Mouse (Mus musculus) CH12.LX (cell line): ENCODE measurements around the gene Tmed5. TPM values are rescaled to one million over a fixed set of nuclear protein-coding genes. Genes with fewer than 3 reads are reported as not detected.

Experiments
- DNase-seq: peaks from one replicate; pipeline ENCODE4 v3.0.0-alpha.2; 2013; ENCODE audit errors: extremely low read depth
- H3K27ac ChIP-seq: 2 replicates; pipeline ENCODE4 v1.5.1; 2012; ENCODE audit warnings: low read depth, mild to moderate bottlenecking, control low read depth, moderate library complexity; ENCODE audit not compliant: insufficient read depth
- H3K27me3 ChIP-seq: replicated peaks from 2 replicates; pipeline ENCODE3; 2012; ENCODE audit warnings: inconsistent platforms
- H3K36me3 ChIP-seq, 2 experiments: replicated peaks in 1 of 2; 2 replicates each; pipeline versions ENCODE3 to v1.6.1; 2012; ENCODE audit warnings: inconsistent platforms in 1 of 2, low read length in 1 of 2, mild to moderate bottlenecking in 1 of 2, mixed read lengths in 1 of 2, moderate library complexity in 1 of 2; ENCODE audit not compliant: control insufficient read depth in 1 of 2, insufficient read depth in 1 of 2
- H3K4me1 ChIP-seq, 2 experiments: 2 replicates each; pipeline ENCODE4 v1.6.1; 2012; ENCODE audit warnings: inconsistent platforms in 1 of 2, moderate library complexity in 1 of 2; ENCODE audit not compliant: insufficient read depth in 2 of 2, control insufficient read depth in 1 of 2
- H3K4me2 ChIP-seq: 2 replicates; pipeline ENCODE4 v1.6.1; 2012; ENCODE audit warnings: low read depth, mild to moderate bottlenecking, control low read depth; ENCODE audit not compliant: poor library complexity, insufficient read depth, severe bottlenecking
- H3K4me3 ChIP-seq, 3 experiments: fragments of 150-350 bp in 1 of 3; sonication (generic) in 1 of 3; replicated peaks in 1 of 3; 2 replicates each; pipeline versions ENCODE3 to v1.5.1; 2011 to 2012; ENCODE audit warnings: low read depth in 2 of 3, low read length in 2 of 3, mild to moderate bottlenecking in 2 of 3, moderate library complexity in 2 of 3, control low read depth in 1 of 3, improper control_type of control experiment in 1 of 3, inconsistent platforms in 1 of 3, mixed read lengths in 1 of 3; ENCODE audit not compliant: poor library complexity in 1 of 3
- H3K79me2 ChIP-seq: replicated peaks from 2 replicates; pipeline ENCODE4 v1.6.1; 2012; ENCODE audit warnings: mild to moderate bottlenecking, moderate library complexity; ENCODE audit not compliant: control insufficient read depth, poor library complexity, insufficient read depth, severe bottlenecking; ENCODE audit errors: extremely low read depth
- H3K9ac ChIP-seq: 2 replicates; pipeline ENCODE4 v1.6.1; 2012; ENCODE audit warnings: low read depth, mild to moderate bottlenecking, control low read depth, moderate library complexity; ENCODE audit not compliant: insufficient read depth
- H3K9me3 ChIP-seq: replicated peaks from 2 replicates; pipeline ENCODE3; 2012; ENCODE audit warnings: low read length, inconsistent platforms, mixed read lengths
- BHLHE40 ChIP-seq: IDR thresholded peaks from 2 replicates; pipeline ENCODE4 v1.6.1; 2011; ENCODE audit warnings: mild to moderate bottlenecking, low read depth, low read length, improper control_type of control experiment
- CHD1 ChIP-seq: IDR thresholded peaks from 2 replicates; pipeline ENCODE4 v1.6.1; 2012; ENCODE audit warnings: low read depth, low read length, improper control_type of control experiment, inconsistent platforms
- CHD2 ChIP-seq: IDR thresholded peaks from 2 replicates; pipeline ENCODE4 v1.6.1; 2011; ENCODE audit warnings: low read length, improper control_type of control experiment
- CTCF ChIP-seq, 2 experiments: IDR thresholded peaks in 1 of 2; conservative IDR thresholded peaks in 1 of 2; 2 replicates each; pipeline ENCODE4 v1.5.1; 2011 to 2012; ENCODE audit warnings: low read depth in 2 of 2, low read length in 2 of 2, improper control_type of control experiment in 1 of 2, inconsistent platforms in 1 of 2, mild to moderate bottlenecking in 1 of 2, moderate library complexity in 1 of 2
- E2F4 ChIP-seq: IDR thresholded peaks from 2 replicates; pipeline ENCODE4 v1.6.1; 2011; ENCODE audit warnings: low read depth, low read length, improper control_type of control experiment; ENCODE audit not compliant: insufficient replicate concordance
- ELF1 ChIP-seq: IDR thresholded peaks from 2 replicates; pipeline ENCODE4 v1.6.1; 2014; ENCODE audit warnings: low read depth, mild to moderate bottlenecking, inconsistent platforms, low read length, improper control_type of control experiment
- EP300 ChIP-seq: IDR thresholded peaks from 2 replicates; pipeline ENCODE4 v1.6.1; 2011; ENCODE audit warnings: low read length, improper control_type of control experiment
- ETS1 ChIP-seq: conservative IDR thresholded peaks from 2 replicates; pipeline ENCODE4 v1.6.1; 2012; ENCODE audit warnings: low read depth, mild to moderate bottlenecking, inconsistent platforms, low read length, improper control_type of control experiment, moderate library complexity
- GABPA ChIP-seq: IDR thresholded peaks from 2 replicates; pipeline ENCODE4 v1.6.1; 2012; ENCODE audit warnings: low read depth, low read length, improper control_type of control experiment, inconsistent platforms; ENCODE audit not compliant: insufficient replicate concordance
- HCFC1 ChIP-seq: IDR thresholded peaks from 2 replicates; pipeline ENCODE4 v1.6.1; 2012; ENCODE audit warnings: low read depth, mild to moderate bottlenecking, inconsistent platforms, low read length, improper control_type of control experiment
- IRF4 ChIP-seq: IDR thresholded peaks from 2 replicates; pipeline ENCODE4 v1.6.1; 2014; ENCODE audit warnings: low read depth, mild to moderate bottlenecking, inconsistent platforms, low read length, improper control_type of control experiment
- JUN ChIP-seq: IDR thresholded peaks from 2 replicates; pipeline ENCODE4 v1.6.1; 2011; ENCODE audit warnings: low read depth, mild to moderate bottlenecking, low read length, improper control_type of control experiment, moderate library complexity; ENCODE audit not compliant: insufficient read depth
- KAT2A ChIP-seq: IDR thresholded peaks from 2 replicates; pipeline ENCODE4 v1.6.1; 2012; ENCODE audit warnings: low read length, improper control_type of control experiment, inconsistent platforms; ENCODE audit not compliant: insufficient replicate concordance
- MAFK ChIP-seq: IDR thresholded peaks from 2 replicates; pipeline ENCODE4 v1.6.1; 2011; ENCODE audit warnings: low read length, improper control_type of control experiment; ENCODE audit not compliant: insufficient replicate concordance
- MAX ChIP-seq: IDR thresholded peaks from 2 replicates; pipeline ENCODE4 v1.6.1; 2011; ENCODE audit warnings: low read length, improper control_type of control experiment
- MAZ ChIP-seq: IDR thresholded peaks from 2 replicates; pipeline ENCODE4 v1.6.1; 2012; ENCODE audit warnings: low read depth, mild to moderate bottlenecking, inconsistent platforms, low read length, improper control_type of control experiment, moderate library complexity
- MEF2A ChIP-seq: IDR thresholded peaks from 2 replicates; pipeline ENCODE4 v1.6.1; 2014; ENCODE audit warnings: low read depth, mild to moderate bottlenecking, inconsistent platforms, low read length, improper control_type of control experiment, borderline replicate concordance
- MYC ChIP-seq: IDR thresholded peaks from 2 replicates; pipeline ENCODE4 v1.6.1; 2011; ENCODE audit warnings: low read depth, mild to moderate bottlenecking, improper control_type of control experiment, low read length
- NELFE ChIP-seq: IDR thresholded peaks from 2 replicates; pipeline ENCODE4 v1.6.1; 2011; ENCODE audit warnings: low read depth, low read length, improper control_type of control experiment
- NRF1 ChIP-seq: IDR thresholded peaks from 2 replicates; pipeline ENCODE4 v1.6.1; 2014; ENCODE audit warnings: low read depth, mild to moderate bottlenecking, inconsistent platforms, low read length, improper control_type of control experiment, moderate library complexity
- POLR2AphosphoS2 ChIP-seq: IDR thresholded peaks from 2 replicates; pipeline ENCODE4 v1.6.1; 2011; ENCODE audit warnings: low read depth, low read length, improper control_type of control experiment
- SIN3A ChIP-seq: IDR thresholded peaks from 2 replicates; pipeline ENCODE4 v1.6.1; 2012; ENCODE audit warnings: low read length, improper control_type of control experiment, inconsistent platforms
- TBP ChIP-seq: conservative IDR thresholded peaks from 2 replicates; pipeline ENCODE4 v1.6.1; 2011; ENCODE audit warnings: low read depth, low read length, improper control_type of control experiment
- TCF12 ChIP-seq: IDR thresholded peaks from 2 replicates; pipeline ENCODE4 v1.6.1; 2014; ENCODE audit warnings: low read depth, mild to moderate bottlenecking, inconsistent platforms, low read length, improper control_type of control experiment
- UBTF ChIP-seq: IDR thresholded peaks from 2 replicates; pipeline ENCODE4 v1.6.1; 2012; ENCODE audit warnings: low read depth, mild to moderate bottlenecking, inconsistent platforms, low read length, improper control_type of control experiment, moderate library complexity
- USF2 ChIP-seq: conservative IDR thresholded peaks from 2 replicates; pipeline ENCODE4 v1.6.1; 2011; ENCODE audit warnings: low read depth, low read length, improper control_type of control experiment
- ZKSCAN1 ChIP-seq: IDR thresholded peaks from 2 replicates; pipeline ENCODE4 v1.6.1; 2012; ENCODE audit warnings: low read depth, inconsistent platforms, low read length, improper control_type of control experiment, borderline replicate concordance
- ZMIZ1 ChIP-seq: IDR thresholded peaks from 2 replicates; pipeline ENCODE4 v1.6.1; 2012; ENCODE audit warnings: low read depth, mild to moderate bottlenecking, inconsistent platforms, low read length, improper control_type of control experiment
- ZNF384 ChIP-seq: IDR thresholded peaks from 2 replicates; pipeline ENCODE4 v1.6.1; 2012; ENCODE audit warnings: low read depth, low read length, improper control_type of control experiment, inconsistent platforms
- dilution Hi-C: fragments of 300-500 bp; cut with MboI; formaldehyde crosslinking; loops from 2 replicates; pipeline ENCODE4 v1.14.3; 2020; ENCODE audit warnings: low sequenced_read_pairs; ENCODE audit not compliant: extremely low pct_unique_long_range_greater_than_20kb, extremely low pct_ligation_motif_present
- in situ Hi-C: fragments of 300-500 bp; cut with MboI; formaldehyde crosslinking; loops from 3 replicates; pipeline ENCODE4 v1.14.3; 2019; ENCODE audit warnings: low sequenced_read_pairs, low pct_ligation_motif_present, low pct_unique_long_range_greater_than_20kb, mixed read lengths
- polyA plus RNA-seq: library from polyadenylated mRNA; unstranded; fragments of >175 nt; gene quantifications from 2 replicates; pipeline ENCODE4 v1.2.1, GENCODE M21; 2012; ENCODE audit warnings: low read depth; ENCODE audit not compliant: insufficient read length
- total RNA-seq, 2 experiments: library from RNA; depleted of rRNA; stranded (reverse); fragments of 300-350 nt in 1 of 2; fragments of >200 nt in 1 of 2; gene quantifications; 2 replicates each; pipeline ENCODE4 v1.2.3; 2012 to 2014

The Tmed5 gene
- total and polyA plus RNA-seq, 3 experiments = 60.2 to 122 (median 74.6) TPM

- H3K27ac ChIP-seq = no peak overlapping the region
- no peaks in the 10 kb centered on the region for H3K27me3 ChIP-seq
- no peak overlapping the region for H3K4me2 ChIP-seq
- in situ Hi-C loops = no loop called here
- H3K79me2 ChIP-seq = peaks cover 77% of the 10 kb centered on the region
- peaks cover 0 to 34% of the 10 kb centered on the region in 2 experiments; a peak in 2 of 4 replicates for H3K4me1 ChIP-seq
- no peak for DNase-seq
- TF ChIP-seq ELF1 (no peak), EP300 (no peak), CTCF (conservative IDR thresholded peaks at IDR 0.05 in 1 of 2, IDR thresholded peaks at IDR 0.05 in 1 of 2; ENCODE audit: low read depth in 2 of 2, low read length in 2 of 2) (no peak), USF2 (no peak), ZKSCAN1 (no peak), GABPA (no peak), MYC (no peak), UBTF (no peak), NRF1 (no peak), CHD1 (no peak), BHLHE40 (no peak), IRF4 (no peak), MAX (no peak), MAZ (no peak), MEF2A (no peak), ZNF384 (no peak)
- H3K36me3 ChIP-seq = peaks cover 36 to 81% of the 10 kb centered on the region in 2 experiments
- dilution Hi-C loops = no loop called here
- no peak overlapping the region for H3K4me3 ChIP-seq
- peaks cover 6% of the 10 kb centered on the region for H3K9me3 ChIP-seq
- H3K9ac ChIP-seq = no peak overlapping the region
Observed at GRCm38 (mm10) chr5:108072301-108072700, 60.1 kb downstream of the Tmed5 start.

DNA sequence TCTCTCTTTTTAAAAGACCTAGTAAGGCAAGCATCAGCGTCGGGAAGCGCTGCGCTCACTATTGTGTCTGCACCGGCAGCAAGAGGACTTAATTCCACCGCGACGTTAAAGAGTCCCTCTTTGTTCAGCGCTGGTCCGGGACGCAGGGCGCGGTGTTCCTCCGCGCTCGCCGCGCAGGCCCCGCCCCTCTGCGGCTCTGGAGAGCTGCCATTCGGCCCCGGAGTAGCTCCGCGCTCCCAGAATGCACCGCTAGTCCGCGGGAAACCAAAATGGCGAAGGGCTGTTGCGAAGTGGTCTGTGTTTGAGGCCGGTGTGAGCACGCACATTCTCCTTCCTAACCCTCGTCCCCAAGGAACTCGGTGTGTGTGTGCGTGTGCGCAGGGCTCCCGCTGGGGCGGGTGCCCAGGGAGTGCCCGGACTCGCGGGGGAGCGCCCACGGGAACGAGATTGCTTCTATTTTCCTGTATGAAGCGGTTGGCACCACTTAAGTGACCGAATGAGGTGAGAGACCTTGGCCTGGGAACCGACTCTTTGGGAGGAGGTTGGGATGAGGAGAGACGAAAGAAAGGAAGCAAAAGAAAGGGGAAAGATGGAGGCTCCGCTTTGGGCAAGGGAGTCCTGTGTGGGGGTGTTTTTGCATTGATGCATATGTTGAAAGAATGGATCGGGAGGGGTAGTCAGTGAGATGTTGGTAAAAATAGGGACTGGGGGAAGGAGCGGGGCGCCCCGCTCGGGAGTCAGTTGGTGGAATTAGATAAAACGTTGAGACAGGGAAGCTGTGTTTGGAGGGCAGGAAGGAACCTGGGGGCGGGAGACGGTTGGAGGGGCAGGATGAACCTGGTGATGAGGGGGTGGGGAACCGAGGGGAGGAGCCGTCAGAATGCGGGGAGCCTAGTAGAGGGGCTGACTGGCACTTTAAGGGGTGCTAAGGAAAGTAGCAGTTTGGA lies 66.7 kb downstream of the Tmed5 start, which contains the start of gene Mtf2:
Gene Mtf2 (plus strand): TSS at position 210 of the 947 bp plus-strand sequence.
- H3K9ac ChIP-seq = peak within 1 kb of the TSS; percentile 89
- peak; percentile 96 for DNase-seq
- peak within 1 kb of the TSS; percentile 31; the same call in 1 of the 2 replicates for H3K27ac ChIP-seq
- H3K4me3 ChIP-seq = peak within 1 kb of the TSS; percentile 85 to 96 (median 92)
- peaks cover 47% of the 10 kb centered on the region for H3K79me2 ChIP-seq
- H3K4me2 ChIP-seq = peak within 1 kb of the TSS; percentile 41
- H3K36me3 ChIP-seq = peaks cover 9 to 27% of the 10 kb centered on the region in 2 experiments
- H3K4me1 ChIP-seq = peaks cover 0 to 17% of the 10 kb centered on the region in 2 experiments; a peak in 1 of 4 replicates
- no peaks in the 10 kb centered on the region for H3K27me3 ChIP-seq
- H3K9me3 ChIP-seq = peaks cover 6% of the 10 kb centered on the region
- in situ Hi-C loops = no loop called here
- dilution Hi-C loops = no loop called here
- no peak; the same call in 1 of the 2 replicates for TF ChIP-seq ZNF384
- peak; percentile 76; the same call in 1 of the 2 replicates for TF ChIP-seq MAZ
- peak; percentile 85; the same call in 1 of the 2 replicates for TF ChIP-seq E2F4
- peak; percentile 100 for TF ChIP-seq TCF12
- peak; percentile 88; the same call in 1 of the 2 replicates for TF ChIP-seq SIN3A
- peak; percentile 93 for TF ChIP-seq ZMIZ1
- no peak for TF ChIP-seq BHLHE40
- TF ChIP-seq MAX = peak; percentile 84; the same call in 1 of the 2 replicates
- TF ChIP-seq CHD2 = peak; percentile 89
- peak; percentile 96 for TF ChIP-seq TBP
- TF ChIP-seq ZKSCAN1 = peak; percentile 60; the same call in 1 of the 2 replicates
- TF ChIP-seq ETS1 = peak; percentile 36; the same call in 1 of the 2 replicates
- TF ChIP-seq HCFC1 = peak; percentile 82
- TF ChIP-seq MYC = peak; percentile 73; the same call in 1 of the 2 replicates
- peak; percentile 99 for TF ChIP-seq NELFE
- peak; percentile 47; the same call in 1 of the 2 replicates for TF ChIP-seq MAFK
- peak; percentile 74 for TF ChIP-seq ELF1
- peak; percentile 95 for TF ChIP-seq POLR2AphosphoS2
- TF ChIP-seq JUN = no peak
- no peak for TF ChIP-seq GABPA
- TF ChIP-seq KAT2A = peak; percentile 99
